Mouse (Mus musculus) kidney, adult 9 months (tissue): ENCODE measurements at regions not wholly inside any gene's neighbourhood (a gene's known extent, or its start where the extent isn't known, plus 50 kb on each side); places are given as distances from the start of the nearest gene placed in this dataset.
"Not testable (repeated sequence)": the region's sequence is repeated elsewhere in the genome, so short reads cannot be mapped to it uniquely, and the experiment has no call there.

ENCODE experiments used
- DNase-seq: peaks from one replicate; pipeline ENCODE4 v3.0.0; 2022

DNA sequence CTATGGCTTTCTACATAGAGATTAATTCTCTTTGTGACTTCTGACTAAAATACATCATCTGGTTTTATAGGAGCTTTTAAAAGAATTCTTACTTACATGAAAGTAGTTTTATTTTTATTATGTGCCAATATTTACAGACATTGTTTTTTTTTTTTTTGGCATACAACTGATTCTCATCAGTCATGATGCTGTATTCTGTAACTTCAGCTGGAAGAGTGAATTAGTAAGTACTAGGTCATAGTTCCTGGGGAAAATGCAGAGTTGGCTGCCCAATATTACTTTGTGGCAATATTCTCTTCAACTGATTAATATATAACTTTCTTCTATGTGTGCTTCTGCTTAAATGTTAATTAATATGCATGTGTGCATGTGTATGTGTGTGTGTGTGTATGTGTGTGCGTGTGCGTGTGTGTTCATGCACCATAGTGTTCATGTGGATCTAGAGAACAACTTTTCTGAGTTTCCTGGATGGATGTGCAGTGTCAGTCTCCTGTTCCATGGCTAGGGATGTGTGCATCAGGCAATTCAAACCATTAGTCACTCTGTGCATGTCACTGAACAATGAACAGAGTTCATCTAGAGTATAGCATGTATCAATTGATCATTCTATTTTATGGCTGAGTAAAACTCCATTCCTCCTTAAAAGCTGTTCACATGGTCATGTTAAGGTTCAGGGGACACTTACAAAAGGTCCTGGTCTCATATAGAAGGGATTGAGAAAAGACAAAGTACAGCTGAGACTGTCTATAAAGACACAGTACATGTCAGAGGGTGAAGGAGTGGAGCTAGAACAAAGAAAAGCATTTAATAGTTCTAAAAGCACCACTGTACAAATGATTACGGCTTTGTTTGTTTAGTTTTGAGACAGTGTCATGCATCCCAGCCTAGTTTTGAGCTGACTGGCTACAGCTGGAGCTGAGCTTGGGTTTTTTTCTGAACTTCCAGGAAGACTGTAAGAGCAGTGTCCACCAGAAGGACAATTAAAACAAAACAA lies 431.8 kb downstream of the Lmo7 start:
- DNase-seq: no peak

DNA sequence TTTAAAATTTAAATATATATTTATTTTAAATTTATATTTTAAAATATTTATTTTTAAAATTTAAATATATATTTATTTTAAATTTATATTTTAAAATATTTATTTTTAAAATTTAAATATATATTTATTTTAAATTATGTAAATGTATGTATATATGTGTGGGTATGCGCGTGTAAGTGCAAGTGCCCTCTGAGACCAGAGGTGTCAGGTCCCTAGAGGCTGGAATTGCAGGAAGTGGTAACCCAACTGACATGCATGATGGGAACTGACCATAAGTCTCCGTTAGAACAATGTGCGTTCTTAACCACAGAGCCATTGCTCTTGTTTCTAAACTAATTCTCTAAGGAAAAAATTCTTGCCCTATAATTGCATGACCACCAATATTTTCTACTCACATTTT lies 420.7 kb downstream of the Lmo7 start:
- not testable (repeated sequence) for DNase-seq

DNA sequence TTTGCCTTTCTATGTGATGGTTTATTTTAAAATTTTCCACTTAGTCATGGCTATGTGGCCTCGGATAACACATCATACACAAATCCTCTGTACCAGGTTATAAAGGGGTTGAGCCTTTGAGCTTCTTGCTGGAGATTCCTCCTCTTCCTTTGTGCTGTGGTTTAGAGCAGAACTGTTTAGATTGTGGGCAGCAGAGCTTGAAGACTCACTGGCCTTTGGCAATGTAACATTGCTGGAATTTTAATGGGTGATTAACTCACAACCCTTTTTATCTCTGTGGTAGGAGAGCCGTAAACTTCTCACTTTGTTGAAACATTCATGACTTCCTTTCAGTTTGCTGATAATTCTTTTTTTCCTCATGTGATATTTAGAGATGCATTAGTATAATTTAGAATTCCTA lies 413.0 kb downstream of the Lmo7 start:
- DNase-seq: peak; percentile 10

DNA sequence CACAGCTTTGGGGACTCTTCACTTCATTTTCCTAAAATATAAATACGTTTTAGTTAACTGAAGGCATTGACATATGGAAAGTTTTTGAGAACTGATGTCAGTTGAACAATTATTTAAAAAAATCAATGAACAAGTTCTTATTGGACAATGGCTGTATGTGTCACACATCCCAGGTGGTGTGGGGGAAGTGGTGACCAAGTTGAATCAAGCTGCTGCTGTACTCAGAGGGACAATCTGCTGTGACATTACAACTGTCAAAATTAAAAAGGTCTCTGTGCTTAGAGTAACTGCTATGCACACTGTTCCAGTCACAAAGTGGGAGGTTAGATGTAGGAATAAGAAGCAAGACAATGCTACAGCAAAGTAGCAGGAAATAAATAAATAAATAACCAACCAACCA lies 409.2 kb downstream of the Lmo7 start:
- DNase-seq: no peak

DNA sequence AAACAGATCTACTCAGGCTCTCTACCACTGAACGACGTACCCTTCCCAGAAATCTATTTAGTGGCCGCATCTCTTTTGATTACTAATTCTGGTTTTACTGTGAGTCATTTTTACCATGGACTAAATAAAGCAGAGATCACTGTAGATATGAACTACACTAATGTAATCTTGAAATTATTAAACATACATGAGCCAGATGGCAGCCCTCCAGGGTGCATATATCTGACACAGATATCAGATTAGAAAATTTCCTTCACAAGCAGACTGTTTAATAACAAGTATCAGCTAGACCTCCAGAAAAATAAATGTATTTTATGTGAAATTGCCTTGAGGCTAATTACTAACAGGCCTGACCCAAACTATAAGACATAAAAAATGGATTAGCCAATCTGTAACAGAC lies 388.4 kb downstream of the Lmo7 start:
- DNase-seq: no peak

DNA sequence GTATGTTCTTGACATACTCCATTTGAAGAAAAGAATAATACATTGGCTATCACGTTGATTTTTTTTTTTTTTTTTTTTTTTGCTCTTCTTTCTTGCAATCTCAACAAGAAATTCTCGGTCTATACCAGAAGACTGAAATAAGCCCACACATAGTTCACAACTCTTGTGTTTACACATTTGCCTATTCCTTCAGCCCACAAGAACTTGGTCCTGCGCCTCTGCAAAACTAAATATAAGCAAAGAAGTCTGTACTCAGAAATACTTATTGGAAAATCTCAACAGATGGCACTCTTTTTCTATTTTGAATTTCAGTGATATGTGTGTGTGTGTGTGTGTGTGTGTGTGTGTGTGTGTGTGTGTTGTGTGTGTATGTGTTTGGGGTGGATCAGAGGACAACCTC lies 376.4 kb downstream of the Lmo7 start:
- no peak for DNase-seq

DNA sequence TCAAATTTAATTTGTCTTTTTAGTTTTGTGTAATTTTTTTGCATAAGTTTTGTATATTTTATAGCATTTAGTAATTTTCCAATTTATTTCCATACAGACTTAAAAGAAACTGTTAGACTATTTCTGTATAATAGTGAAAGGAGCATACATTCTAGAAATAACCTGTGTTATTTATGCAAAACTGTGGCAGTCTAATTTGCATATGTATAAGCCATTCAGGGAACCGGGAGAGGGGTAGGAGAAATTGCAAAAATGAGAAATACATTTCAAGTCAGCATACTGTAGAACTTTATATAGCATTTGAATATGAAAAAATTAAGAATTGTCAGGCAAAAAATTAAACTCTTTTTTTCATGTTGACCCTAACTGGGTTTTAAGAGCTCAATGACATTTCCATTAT lies 364.3 kb downstream of the Lmo7 start:
- DNase-seq: no peak

DNA sequence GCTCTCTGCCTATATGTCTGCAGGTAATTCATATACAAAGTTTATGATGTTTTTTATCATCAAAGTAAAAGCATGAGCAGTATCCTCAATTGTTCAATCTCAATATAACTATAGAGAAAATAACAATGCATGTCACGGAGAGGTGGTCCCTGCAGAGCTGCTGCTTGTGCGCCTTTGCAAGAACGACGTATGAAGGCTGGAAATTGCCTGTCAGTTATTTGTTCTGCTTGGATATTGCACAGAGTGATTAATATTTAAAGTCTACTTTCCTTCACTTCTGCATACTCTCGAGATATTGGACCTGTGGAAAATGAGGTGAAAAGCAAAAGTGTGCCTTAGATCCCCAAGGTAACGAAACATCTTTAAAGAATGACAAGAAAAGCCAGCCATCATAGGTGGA lies 362.8 kb downstream of the Lmo7 start:
- DNase-seq: no peak

DNA sequence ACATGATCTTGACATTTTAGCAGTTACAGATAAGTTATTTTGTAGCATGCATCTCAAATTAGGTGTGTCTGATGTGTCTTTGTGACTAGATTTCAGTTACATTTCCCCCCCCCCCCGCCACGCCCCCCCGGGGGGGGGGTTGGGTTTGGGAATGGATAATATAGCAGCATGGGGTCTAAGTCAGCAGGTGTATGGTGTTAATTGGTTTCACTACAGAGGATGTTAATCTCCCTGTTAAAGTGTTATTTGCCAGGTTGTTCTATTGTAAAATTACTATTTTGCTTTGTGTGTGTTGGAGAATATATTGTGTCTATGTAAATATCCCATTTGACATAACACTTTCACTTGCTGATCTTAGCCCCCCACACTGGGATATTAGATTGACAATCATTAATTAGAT lies 319.2 kb downstream of the Lmo7 start:
- no peak for DNase-seq

DNA sequence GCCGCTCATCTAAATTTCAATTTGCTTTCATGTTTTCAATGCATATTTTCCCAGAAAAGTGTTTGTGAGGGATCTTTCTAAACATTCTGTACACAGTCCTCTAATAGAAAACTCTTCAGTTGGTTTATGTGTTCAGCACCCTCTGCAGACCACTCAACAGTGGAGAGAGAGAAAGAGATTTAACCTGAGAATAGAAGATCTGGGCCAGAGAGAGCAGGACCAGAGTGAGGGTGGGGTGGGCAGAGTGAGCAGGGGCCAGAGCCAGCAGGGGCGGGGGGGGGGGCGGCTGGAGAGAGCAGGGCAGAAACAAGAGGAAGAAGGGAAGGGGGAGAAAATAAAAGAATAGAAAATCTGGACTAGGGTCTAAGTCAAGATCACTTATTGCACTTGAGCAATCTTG lies 318.7 kb downstream of the Lmo7 start:
- DNase-seq: no peak

DNA sequence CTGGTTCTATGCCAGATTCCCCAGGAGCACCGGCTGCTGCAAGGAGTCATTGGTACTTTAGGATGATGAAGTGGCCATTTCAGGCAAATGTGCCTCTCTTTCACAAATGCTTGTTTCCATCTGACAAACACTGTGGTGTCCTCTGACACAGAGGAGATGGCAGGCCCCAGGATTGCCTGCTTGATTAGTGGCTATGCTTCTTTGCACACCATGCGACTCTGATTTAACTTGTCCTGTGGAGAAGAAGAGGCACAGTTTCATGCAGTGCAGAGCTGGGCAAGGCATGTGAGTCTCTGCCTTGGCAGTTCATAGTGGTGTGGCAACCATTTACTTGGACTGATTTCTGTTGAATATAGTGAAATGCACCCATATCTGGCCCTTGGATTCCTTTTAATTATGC lies 308.4 kb downstream of the Lmo7 start:
- no peak for DNase-seq

DNA sequence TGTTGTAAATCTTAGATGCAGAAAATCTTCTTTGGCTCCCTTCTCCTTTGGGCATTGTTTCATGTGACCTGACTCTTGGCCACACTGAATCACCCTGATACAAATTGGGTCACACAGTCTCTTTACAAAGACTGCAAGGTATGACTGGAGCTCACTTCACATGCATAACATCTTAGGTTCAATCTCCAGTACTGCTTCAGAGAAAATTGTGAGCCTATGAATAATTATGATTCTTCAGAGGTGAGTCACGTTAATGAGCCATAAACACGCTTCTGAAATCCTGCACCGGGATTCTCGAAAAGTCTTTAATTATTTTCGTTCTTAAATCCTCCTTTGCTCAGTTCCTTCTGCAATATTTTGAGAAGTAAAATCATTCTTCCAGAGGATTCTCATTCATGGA lies 307.7 kb downstream of the Lmo7 start:
- no peak for DNase-seq

DNA sequence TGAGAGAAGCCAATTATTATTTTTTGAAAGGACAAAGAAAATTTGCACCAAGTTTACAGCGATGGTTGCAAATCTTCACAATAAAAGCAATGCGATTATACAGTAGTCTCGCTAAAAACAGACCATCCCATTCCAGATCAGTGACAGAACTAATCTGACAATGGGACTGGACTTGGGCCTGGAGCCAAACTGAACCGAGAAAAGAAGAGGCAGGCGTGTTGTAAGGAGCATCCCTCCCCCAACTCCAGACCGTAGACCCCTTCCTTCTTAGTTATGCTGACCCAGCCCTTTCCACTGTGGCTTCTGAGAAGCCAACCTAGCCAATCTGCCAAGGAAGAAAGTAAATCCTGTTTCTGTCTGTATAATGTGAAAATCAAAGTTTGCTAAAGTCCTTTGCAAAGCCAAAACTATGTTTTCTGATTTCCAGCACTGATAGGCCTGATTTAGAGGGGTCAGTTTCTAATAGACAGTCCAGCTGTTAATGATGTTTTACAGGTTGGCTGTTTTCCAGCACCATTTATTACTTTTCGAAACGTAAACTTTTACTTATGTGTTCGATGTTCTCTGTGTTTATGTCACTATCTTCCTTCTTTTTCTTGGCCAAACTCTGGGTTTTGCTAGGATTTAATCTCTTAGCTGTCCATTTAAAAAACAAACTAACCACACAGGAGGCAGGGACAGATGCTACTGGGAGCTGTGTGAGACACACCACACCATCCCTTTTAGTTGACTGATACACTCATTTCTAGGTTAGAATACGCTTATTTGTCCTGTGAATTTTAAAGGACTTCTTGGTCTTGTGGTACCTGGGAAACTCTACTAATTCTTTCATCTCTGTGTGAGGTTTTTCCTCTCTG lies 301.5 kb downstream of the Lmo7 start:
- no peak for DNase-seq

DNA sequence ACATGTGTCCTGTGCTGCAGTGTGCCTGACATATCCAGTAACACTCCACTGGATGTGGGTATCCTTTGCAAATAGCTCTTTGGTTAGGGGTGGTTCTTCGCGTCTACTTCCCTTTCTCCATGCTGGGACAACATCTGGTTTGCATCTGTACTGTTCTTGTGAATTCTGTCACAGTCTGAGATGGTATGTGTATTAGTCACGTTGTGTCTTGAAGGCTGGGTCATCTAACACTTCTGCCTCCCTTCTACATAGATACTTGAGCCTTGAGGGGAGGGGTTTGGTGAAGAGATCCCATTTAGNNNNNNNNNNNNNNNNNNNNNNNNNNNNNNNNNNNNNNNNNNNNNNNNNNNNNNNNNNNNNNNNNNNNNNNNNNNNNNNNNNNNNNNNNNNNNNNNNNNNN lies 294.9 kb downstream of the Lmo7 start:
- DNase-seq: no peak

DNA sequence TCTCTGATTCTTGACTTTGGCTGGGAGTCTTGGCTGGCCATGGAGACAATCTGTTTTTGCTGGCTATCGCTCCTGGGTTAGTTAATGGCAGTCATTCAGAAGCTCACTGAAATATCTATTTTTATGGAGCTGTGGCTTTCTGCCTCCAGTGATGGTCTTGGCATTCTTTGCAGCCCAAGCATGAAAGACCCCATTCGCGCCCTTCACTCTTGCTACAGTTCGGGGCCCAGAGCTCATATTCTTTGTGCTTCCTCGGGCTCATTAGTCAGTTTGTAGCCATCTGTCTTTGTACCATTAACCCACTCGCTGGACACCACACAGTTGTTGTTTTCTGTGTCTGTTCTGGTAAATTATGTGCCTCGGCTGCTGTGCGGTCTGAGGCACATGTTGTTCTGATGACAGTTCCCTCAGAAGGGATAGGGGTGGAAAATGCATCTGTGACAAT lies 290.4 kb downstream of the Lmo7 start:
- DNase-seq: no peak

DNA sequence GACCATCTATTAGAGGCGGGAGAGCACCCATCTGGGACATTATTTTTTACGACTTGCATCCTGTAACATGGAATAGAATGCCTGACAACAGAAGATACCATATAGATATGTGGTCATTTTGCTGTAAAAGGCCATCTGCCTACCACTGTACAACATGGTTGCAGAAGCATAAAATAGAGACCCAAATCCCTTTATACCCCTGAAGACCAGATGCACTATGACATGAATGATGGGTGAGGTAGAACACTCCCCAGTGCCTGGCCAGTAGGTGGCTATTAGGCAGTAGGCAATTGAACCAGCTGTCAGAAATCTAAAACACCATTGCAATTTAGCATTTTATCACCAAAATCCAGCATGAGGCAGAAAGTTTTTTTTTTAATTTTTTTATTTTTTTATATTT lies 289.6 kb downstream of the Lmo7 start:
- no peak for DNase-seq

DNA sequence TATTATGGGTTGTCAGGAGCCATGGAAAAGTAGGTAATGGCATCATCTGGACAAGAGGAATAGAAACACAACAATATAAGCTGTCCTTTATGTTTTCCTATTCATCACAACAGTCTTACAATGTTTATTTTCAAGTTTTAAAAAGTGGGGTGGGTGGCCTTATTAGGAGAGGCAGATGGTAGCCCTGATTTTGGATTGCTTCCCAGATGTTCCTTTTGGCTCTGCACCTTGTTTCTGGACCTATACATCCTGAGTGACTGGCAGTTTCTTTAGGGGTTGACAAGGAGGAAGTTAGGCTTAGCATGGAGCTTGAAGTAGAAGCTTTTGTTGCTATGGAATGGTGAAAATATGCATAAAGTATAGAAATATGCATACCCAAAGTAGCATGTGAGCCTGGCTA lies 286.8 kb downstream of the Lmo7 start:
- no peak for DNase-seq

DNA sequence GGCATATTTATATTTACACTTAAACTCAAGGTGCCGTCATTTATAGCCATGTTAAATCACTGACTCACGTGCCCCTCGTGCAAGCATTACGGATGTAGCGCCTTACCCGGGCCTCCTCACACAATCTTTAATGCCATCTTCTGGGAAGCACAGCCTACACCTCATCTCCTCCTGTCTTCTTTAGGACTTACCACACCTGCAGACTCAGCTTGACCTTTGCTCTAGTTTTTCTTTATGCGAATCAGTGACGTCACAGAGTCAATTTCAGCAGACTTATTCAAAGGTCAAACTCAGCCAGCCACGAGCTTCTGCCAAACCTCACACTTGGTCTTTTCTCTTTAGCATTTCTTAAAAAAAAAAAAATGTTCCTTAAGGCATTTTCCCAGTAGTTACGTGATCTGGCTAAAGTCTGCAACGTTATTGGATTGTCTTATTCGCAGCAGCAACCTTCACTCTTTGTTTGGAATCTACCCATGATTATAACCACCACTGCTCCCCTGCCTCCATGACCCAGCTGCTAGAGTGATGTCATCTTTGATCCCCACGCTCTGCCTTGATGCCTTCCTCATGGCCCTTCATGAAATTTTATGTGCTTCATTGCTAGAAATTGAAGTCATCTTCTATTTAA lies 285.3 kb downstream of the Lmo7 start:
- peak; percentile 8 for DNase-seq

DNA sequence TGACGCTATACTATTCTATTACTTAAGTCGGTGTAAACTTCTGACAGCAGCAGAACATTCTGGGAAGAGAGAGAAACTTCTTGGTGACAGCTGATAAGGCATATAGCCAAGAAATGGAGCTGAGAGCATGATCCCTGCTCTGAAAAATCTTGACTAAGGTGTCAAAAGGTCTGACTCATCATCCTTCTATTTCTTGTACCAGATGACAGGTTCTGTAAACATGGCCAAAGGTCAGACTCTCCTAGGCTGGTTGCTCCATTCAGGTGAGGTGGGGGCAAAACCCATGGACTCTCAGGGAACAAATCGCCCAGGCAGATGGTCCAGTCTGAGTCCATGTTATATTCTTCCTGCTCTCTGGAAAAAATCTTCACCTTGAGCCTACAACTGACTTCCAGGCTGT lies 283.5 kb downstream of the Lmo7 start:
- DNase-seq: peak; percentile 27

DNA sequence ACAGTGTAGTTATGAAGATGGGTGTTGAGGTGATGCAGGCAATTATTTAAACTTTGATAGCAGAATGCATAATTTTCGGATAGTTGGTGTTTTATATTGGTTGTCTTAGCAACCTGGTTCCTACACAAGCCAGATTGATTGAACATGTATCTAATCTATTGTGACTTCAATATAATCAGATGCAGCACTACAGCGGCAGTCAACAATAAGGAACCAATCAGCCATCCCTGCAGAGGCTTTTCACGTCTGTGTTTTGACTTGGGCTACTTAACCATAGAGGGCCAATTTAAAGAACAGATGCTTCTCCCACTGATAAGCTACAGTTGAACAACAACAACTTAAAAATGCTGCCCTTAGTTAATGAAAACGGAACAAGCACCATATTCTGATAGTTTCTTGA lies 267.8 kb downstream of the Lmo7 start:
- DNase-seq: no peak

DNA sequence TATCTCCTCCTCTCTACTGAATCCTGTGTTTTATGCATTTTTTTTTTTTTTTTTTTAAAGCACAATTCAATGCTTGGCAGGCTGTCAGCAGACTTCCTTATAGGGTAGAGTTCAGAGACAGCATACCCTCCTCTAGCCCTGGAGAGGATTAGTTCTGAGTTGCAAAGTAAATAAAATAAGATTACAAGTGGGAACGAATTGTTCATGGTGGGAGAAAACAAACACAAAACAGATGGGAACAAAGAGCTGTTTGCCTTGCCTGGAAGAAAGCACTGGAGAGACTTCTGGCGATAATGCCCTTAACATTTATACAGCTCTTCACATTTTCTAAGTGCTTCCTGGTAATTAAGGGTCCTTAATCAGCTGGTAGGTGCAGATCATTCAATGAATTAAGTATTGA lies 254.6 kb downstream of the Lmo7 start:
- no peak for DNase-seq
